Mouse (Mus musculus) intestine, embryonic 14.5 days (tissue): ENCODE results near the gene Mxra8. TPM values are rescaled to one million over a fixed set of nuclear protein-coding genes. Genes with fewer than 3 reads are reported as not detected.

Experiments
- ATAC-seq: fragments of 200-750 bp; cut with Nextera tagmentation; replicated peaks from 2 replicates; pipeline ENCODE4 v1.8.0; 2017; ENCODE audit warnings: low read depth, moderate number of reproducible peaks, moderate TSS enrichment, moderate library complexity; ENCODE audit not compliant: low FRiP score, low TSS enrichment
- DNase-seq: peaks from one replicate; pipeline ENCODE4 v3.0.0-alpha.2; 2018; ENCODE audit warnings: low spot score
- H3K27ac ChIP-seq: fragments of 300-500 bp; sonication (generic); 2 replicates; pipeline ENCODE4 v1.5.1; 2014; ENCODE audit warnings: low read depth, mild to moderate bottlenecking, control low read depth
- H3K27me3 ChIP-seq: fragments of 300-500 bp; sonication (generic); replicated peaks from 2 replicates; pipeline ENCODE4 v1.6.1; 2014; ENCODE audit warnings: low read length, control low read depth; ENCODE audit not compliant: control insufficient read depth, insufficient read depth
- H3K36me3 ChIP-seq: fragments of 300-500 bp; sonication (generic); 2 replicates; pipeline ENCODE4 v1.6.1; 2014; ENCODE audit warnings: low read length, control low read depth; ENCODE audit not compliant: control insufficient read depth, insufficient read depth
- H3K4me1 ChIP-seq: fragments of 300-500 bp; sonication (generic); replicated peaks from 2 replicates; pipeline ENCODE4 v1.6.1; 2014; ENCODE audit warnings: low read length, control low read depth, mixed read lengths; ENCODE audit not compliant: control insufficient read depth, insufficient read depth
- H3K4me2 ChIP-seq: fragments of 300-500 bp; sonication (generic); 2 replicates; pipeline ENCODE4 v1.6.1; 2014; ENCODE audit warnings: low read length
- H3K4me3 ChIP-seq: fragments of 300-500 bp; sonication (generic); 2 replicates; pipeline ENCODE4 v1.5.1; 2014; ENCODE audit warnings: low read depth, low read length, control low read depth, mixed read lengths
- H3K9ac ChIP-seq: fragments of 300-500 bp; sonication (generic); 2 replicates; pipeline ENCODE4 v1.6.1; 2014; ENCODE audit warnings: mild to moderate bottlenecking, low read length
- H3K9me3 ChIP-seq: fragments of 300-500 bp; sonication (generic); 2 replicates; pipeline ENCODE4 v1.6.1; 2016; ENCODE audit warnings: low read length, control low read depth; ENCODE audit not compliant: control insufficient read depth
- WGBS: fragments of 180-500 bp; shearing (Covaris S2); extraction: QIAGEN DNeasy Blood & Tissue Kit; methylation state at CpG from one replicate; pipeline ENCODE4 v1.1.7; 2014; 5-methylcytosine and 5-hydroxymethylcytosine counted together
- polyA plus RNA-seq: library from polyadenylated mRNA; unstranded; fragments of >200 nt; fragmentation: Nextera tagmentation; extraction: Ambion mirVana; gene quantifications from 2 replicates; pipeline ENCODE4 v1.2.1, GENCODE M21; 2014

The Mxra8 gene
- polyA plus RNA-seq, 1 experiment from 2014 or later: 60.0 TPM

DNA sequence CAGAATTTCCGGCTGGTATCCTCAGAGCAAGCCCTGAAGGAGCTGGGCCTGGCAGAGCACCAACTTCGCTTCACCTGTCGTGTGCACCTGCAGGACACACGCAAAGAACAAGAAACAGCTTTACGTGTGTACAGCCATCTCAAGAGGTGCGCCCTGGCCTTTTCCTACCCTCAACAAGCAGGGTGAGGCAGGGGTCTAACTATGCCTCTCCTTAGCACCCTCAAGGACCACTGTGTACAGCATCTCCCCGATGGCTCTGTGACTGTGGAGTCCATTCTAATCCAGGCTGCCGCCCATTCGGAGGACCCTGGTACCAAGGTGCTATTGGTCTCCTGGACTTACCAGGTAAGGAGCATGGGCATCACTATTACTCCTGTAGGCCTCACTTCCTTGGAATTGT, 48.7 kb downstream of the Mxra8 start:
- WGBS: 95% methylated on average over 9 of the region's 9 CpGs
- Histone ChIP-seq H3K27me3 (no peaks in the 10 kb centered on the region), H3K36me3 (peaks cover 56% of the 10 kb centered on the region), H3K9me3 (no peaks in the 10 kb centered on the region), H3K9ac (no peak overlapping the region), H3K4me3 (no peak overlapping the region), H3K4me2 (no peak overlapping the region), H3K4me1 (peaks cover 13% of the 10 kb centered on the region), H3K27ac (no peak overlapping the region)
- ATAC-seq (no peak), DNase-seq (no peak)

DNA sequence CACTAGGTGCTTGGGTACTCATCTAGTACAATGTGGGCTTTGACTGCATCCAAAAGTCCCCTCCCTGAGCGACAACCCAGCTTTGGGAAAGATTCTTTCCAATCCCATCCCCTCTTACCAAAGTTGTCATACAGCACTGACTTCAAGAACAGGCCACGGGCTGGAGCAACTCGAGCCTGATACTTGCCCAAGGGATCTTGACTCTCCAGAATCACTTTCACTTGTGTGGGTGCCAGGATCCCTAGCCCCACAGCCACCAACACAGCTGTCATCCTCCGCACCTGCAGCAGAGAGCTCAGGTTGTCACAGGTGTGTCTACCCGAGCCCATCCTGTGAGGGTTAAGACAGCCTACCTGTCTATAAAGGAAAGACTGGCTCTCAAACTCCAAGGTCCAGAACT, 49.8 kb downstream of the Mxra8 start:
- Histone ChIP-seq H3K4me2 (no peak overlapping the region), H3K9ac (no peak overlapping the region), H3K27me3 (no peaks in the 10 kb centered on the region), H3K4me1 (peaks cover 24% of the 10 kb centered on the region), H3K36me3 (peaks cover 53% of the 10 kb centered on the region), H3K27ac (no peak overlapping the region), H3K9me3 (no peaks in the 10 kb centered on the region), H3K4me3 (no peak overlapping the region)
- ATAC-seq (no peak), DNase-seq (no peak)
- 86% methylated on average over 5 of the region's 5 CpGs for WGBS

DNA sequence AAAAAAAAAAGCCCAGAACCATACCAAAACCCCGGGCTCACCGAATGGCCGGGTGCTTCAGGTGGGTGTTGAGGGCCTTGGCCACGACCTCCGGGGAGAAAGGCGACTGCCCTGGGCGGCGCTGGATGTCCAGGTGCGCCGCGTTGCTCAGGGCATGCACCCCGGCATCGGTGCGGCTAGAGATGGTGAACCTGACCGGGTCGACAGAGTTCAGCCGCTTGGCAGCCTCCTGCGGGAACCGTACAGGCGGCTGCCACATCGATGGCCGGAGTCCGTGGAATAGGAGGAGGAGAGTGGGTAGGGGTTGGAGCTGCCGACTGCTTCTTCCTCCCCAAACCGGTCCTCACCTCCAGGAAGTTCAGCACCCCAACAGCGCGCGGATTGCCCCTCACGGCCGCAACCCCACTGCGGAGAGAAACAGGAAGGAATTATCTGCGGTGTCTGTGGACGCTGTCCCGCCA, 51.6 kb downstream of the Mxra8 start:
- DNase-seq: peak; percentile 54
- under 1% methylated on average over 34 of the region's 34 CpGs for WGBS
- ATAC-seq: peak; percentile 2; the same call in 1 of the 2 replicates
- peak overlapping the region; percentile 94 for H3K4me2 ChIP-seq
- peaks cover 39% of the 10 kb centered on the region for H3K36me3 ChIP-seq
- H3K9me3 ChIP-seq: no peaks in the 10 kb centered on the region
- no peaks in the 10 kb centered on the region for H3K27me3 ChIP-seq
- peak overlapping the region; percentile 89 for H3K4me3 ChIP-seq
- H3K27ac ChIP-seq: 0 out of 2 replicates have a peak overlapping the region, but pooled peaks have one; percentile 91
- H3K9ac ChIP-seq: peak overlapping the region; percentile 74
- H3K4me1 ChIP-seq: peaks cover 33% of the 10 kb centered on the region

DNA sequence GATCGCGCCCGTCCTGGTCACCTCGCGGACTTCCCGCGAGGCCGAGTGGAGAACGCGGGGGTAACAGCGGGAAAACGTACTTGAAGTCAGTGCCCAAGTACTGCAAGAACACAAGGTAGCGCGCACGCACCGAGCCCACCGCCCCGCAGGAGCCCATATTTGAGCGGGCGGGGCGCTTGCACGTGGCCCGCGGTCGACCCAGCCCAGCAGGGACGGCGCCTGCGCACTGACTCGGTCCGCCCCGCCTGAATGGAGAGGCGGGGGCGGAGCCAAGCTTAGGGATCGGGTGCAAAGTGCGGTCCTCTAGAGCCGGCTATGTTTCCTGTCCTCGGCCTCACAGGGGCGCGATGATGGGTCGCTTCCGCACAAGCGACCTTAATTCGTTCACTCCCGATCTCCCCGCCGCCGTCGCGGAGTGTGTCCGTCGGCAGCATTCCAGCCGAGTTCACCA, 52.1 kb downstream of the Mxra8 start, which contains the start of the genes Pusl1 and Acap3:
TSS of gene Pusl1 (minus strand) at position 231 of the 451 bp plus-strand sequence.
TSS of gene Acap3 (plus strand) at position 272 of the 451 bp plus-strand sequence.
- Histone ChIP-seq H3K36me3 (peaks cover 39% of the 10 kb centered on the region), H3K9me3 (no peaks in the 10 kb centered on the region), H3K27me3 (no peaks in the 10 kb centered on the region), H3K4me2 (peak within 1 kb of the TSS; percentile 94), H3K27ac (peak within 1 kb of the TSS; percentile 91), H3K4me1 (peaks cover 33% of the 10 kb centered on the region), H3K9ac (peak within 1 kb of the TSS; percentile 74), H3K4me3 (peak within 1 kb of the TSS; percentile 89)
- WGBS: under 1% methylated on average over 52 of the region's 52 CpGs
- ATAC-seq: peak; percentile 88
- DNase-seq: peak; percentile 97

DNA sequence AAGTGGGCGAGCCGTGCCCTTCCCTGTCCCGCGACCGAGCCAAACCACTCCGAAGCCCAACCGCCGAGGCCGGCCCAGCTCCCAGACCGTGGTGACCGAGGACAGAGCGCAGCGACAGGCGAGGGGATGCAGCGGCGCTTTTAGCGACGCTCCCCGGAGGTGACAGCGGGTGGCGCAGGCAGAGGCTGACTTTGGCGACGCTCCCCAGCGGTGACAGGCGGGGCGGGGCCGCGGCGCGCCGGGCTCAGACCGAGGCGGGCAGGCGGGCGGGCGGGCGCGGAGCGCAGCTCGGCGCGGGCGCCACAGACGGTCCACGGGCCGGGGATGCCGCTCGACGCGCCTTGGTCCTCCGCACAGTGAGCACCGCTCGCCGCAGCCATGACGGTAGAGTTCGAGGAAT, 52.5 kb downstream of the Mxra8 start:
- peak overlapping the region; percentile 94 for H3K4me2 ChIP-seq
- peak overlapping the region; percentile 74 for H3K9ac ChIP-seq
- H3K9me3 ChIP-seq: no peaks in the 10 kb centered on the region
- H3K27me3 ChIP-seq: no peaks in the 10 kb centered on the region
- peak overlapping the region; percentile 89 for H3K4me3 ChIP-seq
- WGBS: under 1% methylated on average over 52 of the region's 56 CpGs
- peaks cover 33% of the 10 kb centered on the region for H3K4me1 ChIP-seq
- H3K27ac ChIP-seq: peak overlapping the region; percentile 91
- ATAC-seq: peak; percentile 87
- H3K36me3 ChIP-seq: peaks cover 39% of the 10 kb centered on the region
- no peak for DNase-seq

DNA sequence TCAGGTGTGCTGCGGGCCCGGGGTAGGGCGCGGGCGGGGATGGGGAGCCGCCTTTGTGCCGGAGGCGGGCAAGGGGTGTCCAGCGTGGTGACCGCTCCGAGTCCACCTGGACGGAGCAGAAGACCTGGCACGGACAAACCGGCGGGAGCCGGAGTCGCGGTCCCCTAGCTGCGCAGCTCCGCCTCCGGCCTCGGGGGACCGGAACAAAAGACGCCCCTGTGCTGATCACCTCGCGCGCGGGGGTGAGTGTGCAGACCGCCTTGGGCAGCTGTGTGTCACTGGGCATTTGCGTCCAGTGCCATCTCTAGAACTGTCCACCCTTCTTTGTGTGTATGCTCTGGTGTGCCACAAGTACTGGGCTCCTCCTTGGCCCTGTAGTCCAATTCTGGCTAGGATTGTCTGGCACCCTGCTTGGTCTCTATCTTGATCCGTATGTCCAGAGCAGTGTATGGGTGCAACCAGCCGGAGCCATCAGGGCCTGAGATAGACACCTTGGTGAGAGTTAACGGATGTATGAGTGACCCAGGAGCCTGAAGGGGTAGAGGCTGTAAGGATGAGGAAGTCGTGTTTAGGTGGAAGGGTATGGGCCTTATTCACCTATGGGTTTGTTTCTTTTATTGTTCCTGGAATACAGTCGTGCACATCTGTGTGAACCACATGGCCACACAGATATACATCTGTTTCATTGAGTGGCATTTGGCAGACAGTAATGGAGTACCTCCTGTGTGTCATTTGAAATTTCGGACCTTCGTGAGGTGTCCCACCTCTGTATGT, 53.1 kb downstream of the Mxra8 start:
- 6% methylated on average over 37 of the region's 37 CpGs for WGBS
- DNase-seq (no peak), ATAC-seq (peak; percentile 30)
- peak overlapping the region; percentile 91; the same call in 1 of the 2 replicates for H3K27ac ChIP-seq
- H3K4me1 ChIP-seq: peaks cover 33% of the 10 kb centered on the region
- peak overlapping the region; percentile 74 for H3K9ac ChIP-seq
- no peaks in the 10 kb centered on the region for H3K27me3 ChIP-seq
- H3K36me3 ChIP-seq: peaks cover 34% of the 10 kb centered on the region
- peak overlapping the region; percentile 94 for H3K4me2 ChIP-seq
- peak overlapping the region; percentile 89 for H3K4me3 ChIP-seq
- no peaks in the 10 kb centered on the region for H3K9me3 ChIP-seq

DNA sequence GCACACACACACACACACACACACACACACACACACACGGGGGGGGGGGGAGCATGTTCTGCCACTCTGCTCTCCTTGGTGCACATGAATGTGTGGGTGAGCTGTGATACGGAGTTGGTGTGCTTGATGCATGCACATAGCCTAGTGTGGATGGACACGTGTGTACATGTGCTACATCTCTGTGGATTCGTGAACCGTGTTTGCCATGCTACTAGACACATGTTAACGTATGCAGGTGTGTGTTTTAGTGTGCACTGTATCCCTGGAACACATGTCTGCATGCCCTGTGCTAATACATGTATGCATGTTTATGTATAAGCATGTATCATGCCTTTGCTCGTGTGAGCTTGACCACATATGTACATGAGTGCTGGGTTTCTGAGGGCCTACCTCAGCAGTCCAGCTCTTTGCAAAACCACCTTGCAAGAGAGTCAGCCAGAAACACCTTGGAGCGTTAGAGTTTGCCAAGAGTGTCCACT, 53.8 kb downstream of the Mxra8 start:
- no peak overlapping the region for H3K27ac ChIP-seq
- H3K36me3 ChIP-seq: peaks cover 28% of the 10 kb centered on the region
- WGBS: 68% methylated on average over 8 of the region's 8 CpGs
- H3K9me3 ChIP-seq: no peaks in the 10 kb centered on the region
- no peak overlapping the region for H3K9ac ChIP-seq
- DNase-seq: no peak
- peaks cover 33% of the 10 kb centered on the region for H3K4me1 ChIP-seq
- no peak for ATAC-seq
- H3K4me3 ChIP-seq: peak overlapping the region; percentile 89
- no peaks in the 10 kb centered on the region for H3K27me3 ChIP-seq
- peak overlapping the region; percentile 94 for H3K4me2 ChIP-seq
